Mouse (Mus musculus): Measurements from ENCODE around the gene Gsk3a.
A peak's percentile ranks its signal among the peaks of the same experiment; 100 is the strongest.
"Not testable (repeated sequence)": the region's sequence is repeated elsewhere in the genome, so short reads cannot be mapped to it uniquely, and the experiment has no call there.

The Gsk3a gene

DNA sequence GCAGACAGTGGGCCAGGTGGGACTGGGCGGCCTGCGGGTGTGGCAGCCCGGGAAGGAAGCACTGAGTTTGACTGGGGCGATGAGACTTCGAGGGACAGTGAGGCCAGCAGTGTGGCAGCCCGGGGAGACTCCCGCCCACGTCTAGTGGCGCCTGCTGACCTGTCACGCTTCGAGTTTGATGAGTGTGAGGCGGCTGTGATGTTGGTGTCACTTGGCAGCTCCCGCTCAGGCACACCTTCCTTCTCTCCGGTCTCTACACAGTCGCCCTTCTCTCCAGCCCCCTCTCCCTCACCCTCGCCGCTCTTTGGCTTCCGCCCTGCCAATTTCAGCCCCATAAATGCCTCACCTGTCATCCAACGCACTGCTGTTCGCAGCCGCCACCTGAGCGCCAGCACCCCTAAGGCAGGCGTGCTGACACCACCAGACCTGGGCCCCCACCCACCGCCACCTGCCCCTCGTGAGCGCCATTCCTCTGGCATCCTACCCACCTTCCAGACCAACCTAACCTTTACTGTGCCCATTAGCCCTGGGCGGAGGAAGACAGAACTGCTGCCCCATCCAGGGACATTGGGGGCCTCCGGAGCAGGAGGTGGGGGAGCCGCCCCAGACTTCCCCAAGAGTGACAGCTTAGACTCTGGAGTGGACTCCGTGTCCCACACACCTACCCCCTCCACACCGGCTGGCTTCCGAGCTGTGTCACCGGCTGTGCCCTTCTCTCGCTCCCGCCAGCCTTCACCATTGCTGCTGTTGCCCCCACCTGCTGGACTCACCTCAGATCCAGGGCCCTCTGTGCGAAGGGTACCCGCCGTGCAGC, 35.0 kb upstream of the Gsk3a start:
- peak in 1 of 2 experiments; percentile 23 for DNase-seq

DNA sequence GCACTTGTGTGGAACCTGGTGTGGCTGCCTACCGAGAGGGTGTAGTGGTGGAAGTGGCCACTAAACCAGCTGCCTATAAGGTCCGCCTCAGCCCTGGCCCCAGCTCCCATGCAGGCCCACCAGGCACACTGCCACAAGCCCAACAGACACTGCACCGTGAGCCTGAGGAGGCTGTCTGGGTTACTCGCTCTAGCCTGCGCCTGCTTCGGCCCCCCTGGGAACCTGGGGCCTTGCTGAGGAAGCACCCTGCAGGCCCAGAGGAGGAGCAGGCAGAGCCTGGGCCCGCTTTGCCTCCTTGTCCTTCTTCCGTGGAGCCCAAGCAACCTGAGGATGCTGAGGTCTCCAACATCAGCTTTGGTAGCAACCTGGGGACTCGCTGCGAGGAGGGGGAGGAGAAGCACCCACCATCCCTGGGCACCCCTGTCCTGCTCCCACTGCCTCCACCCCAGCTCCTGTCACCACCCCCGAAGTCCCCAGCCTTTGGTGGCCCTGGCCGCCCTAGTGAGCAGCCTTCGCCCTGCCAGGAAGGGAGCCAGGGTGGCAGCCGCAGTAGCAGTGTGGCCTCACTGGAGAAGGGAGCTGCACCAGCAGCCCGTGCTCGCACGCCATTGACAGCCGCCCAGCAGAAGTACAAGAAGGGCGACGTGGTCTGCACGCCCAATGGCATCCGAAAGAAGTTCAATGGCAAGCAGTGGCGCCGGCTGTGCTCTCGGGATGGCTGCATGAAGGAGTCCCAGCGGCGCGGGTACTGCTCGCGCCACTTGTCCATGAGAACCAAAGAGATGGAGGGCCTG, 34.2 kb upstream of the Gsk3a start:
- peak in 1 of 2 experiments; percentile 20 for DNase-seq

DNA sequence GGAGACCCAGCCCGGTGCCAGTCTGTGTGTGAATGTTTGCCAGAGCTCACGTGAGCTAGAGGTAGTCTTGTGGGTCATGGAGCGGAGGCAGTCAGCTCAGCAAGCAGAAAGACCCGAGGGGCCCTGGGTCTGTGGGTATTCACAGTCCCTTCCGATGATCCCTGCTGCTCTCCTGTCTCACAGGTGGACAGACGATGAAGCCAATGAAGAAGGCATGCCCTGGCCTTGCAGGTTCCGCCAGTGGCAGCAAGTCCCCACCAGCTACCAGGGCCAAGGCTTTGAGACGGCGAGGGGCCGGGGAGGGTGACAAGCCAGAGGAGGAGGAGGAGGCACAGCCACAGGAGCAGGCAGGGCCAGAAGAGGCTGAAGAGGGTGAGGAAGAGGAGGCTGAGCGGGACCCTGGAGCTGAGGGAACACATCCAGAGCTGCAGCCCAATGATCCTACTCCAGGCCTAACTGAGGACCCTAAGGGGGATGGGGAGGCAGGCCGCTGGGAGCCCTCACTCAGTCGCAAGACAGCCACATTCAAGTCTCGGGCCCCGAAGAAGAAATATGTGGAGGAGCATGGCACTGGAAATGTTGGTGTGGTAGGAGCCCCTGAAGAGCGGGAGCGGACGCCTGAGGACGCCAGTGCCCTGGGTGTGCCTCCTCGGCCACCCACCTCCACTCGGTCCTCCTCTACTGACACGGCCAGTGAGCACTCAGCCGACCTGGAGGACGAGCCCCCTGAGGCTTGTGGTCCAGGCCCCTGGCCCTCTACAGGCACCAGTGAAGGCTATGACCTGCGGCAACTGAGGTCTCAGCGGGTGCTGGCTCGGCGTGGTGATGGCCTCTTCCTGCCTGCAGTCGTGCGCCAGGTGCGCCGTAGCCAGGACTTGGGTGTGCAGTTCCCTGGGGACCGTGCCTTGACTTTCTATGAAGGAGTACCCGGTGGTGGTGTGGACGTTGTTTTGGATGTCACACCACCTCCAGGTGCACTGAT, 33.3 kb upstream of the Gsk3a start:
- peak in 1 of 2 experiments; percentile 29 for DNase-seq

DNA sequence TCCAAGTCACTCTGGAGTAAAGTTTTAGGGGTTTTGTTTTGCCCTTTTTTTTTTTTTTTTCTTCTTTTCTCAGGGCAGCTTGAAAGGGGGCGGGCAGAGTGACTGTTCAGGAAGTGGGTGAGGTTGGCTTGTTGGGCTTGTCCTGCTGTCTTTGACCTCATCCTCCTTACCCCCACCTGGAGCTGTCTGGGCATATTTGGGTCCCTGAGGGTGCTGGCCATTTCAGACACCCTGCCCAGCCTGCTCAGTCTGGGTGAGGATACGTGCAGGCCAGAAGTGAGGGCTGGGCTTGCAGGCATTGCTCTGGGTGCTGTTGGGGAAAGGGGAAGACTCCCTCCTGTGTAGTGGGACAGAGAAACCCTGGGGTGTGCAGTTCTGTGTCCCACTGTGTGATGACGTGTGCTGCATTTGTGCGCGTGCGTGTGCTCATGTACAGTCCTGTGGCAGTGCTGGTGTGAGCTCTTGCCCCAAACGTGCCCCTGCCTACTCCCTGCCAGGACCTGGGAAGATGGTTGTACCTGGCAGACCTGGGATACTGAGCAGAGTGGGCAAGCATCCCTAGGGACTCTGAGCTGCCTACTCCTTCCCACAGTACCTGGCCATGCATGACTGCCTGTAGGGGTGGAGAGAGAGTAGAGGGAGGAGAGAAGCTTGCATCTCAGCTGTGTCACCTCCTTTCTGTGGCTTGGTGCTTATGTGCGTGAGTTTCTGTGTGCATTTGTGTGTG, 32.1 kb upstream of the Gsk3a start:
- DNase-seq, result peak; percentile 47 to 51

DNA sequence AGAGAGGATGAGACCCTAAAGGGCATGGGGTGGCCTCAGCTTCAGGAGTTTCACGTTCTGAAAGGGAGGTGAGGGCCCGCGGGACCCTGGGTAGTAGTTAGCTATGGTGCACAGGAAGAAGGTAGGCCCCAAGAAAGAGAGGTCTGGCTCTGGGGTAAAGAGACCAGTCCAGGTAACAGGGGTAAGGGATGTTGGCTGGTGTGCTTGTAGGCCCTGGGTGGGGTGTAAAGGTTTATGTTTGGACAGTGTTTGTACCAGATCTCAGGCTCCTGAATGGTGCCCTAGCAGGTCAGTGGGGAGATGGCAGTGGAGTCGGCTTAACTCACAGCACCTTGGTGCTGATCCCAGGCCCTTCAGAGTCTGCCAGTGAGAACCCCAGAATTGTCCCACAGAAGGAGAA, 31.4 kb upstream of the Gsk3a start:
- peak; percentile 41 to 46 for DNase-seq

DNA sequence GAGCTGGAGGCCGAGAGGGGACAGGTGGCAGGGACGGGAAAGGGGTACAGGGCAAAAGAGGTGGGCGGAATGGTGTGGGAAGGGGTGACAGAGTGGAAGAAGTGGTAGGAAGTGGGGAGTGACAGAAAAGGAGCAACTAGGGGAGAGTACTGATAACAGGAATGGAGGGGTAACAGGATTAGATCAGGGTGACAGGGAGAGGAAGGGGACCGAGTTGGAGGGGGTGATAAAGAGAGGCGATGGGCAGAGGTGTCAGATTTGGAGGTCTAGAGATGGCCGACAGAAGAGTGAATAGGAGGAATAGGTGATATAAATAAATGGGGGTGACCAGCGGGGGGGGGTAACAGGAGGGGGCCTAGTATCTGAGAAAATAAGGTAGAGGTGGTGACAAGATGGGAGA, 30.9 kb upstream of the Gsk3a start:
- no peak for DNase-seq

DNA sequence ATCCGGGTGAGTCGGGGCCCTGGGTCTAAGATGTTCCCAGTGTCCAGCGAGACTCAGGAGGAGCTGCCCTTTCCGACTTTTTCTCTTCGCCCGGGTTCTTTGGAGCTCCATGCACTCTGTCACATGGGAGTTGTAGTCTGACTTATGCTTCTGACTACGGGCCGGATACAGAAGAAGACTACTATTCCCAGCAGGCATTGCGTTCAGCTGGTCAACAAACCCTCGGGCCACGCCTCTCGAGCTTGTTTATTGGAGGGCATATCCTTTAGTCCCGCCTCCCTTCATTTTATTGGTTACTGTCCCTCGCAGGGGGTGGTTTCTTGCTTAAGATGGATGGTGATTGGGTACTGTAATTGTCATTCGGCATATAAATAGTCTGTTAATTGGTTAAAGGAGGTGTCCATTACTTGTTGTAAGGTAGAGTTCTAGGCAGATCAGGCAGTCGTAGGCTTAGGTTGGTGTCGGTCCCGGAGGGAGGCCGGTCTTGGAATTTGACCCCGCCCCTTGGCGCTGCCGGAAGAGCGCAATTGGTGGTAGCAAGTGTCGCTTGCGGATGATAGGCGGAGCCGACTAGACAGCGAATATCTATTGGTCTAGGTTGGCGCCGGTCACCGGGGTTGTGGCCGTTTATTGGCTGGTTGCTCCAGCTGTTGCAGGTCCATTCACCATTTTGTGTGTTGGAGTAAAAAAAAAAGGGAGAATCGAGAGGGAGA, 30.3 kb upstream of the Gsk3a start:
- peak; percentile 97 to 100 for DNase-seq

DNA sequence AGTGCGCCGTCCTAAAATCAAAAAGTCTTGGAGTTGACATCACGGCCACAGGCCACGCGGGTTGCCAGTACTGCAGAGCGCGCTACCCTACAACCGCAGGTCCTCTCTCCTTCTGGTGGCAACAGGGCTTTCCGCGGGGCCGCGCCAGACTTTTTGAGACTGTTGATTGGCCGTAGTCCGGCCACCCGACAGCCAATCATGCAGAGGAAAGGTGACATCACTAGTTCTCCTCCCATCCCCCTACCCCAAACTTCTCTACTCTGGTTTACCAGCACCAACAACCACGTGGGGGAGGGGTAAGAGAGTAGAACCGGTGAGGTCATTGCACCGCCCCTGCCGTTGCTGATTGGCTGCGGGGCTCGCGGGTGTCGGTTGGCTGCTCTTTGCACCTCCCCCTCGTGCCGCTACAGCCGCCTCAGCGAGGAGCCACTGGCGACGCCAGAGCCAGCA, 29.7 kb upstream of the Gsk3a start, which contains the start of gene Cic:
Cic (plus strand) TSS at position 404 of the 450 bp plus-strand sequence.
- DNase-seq, result peak; percentile 97 to 99

DNA sequence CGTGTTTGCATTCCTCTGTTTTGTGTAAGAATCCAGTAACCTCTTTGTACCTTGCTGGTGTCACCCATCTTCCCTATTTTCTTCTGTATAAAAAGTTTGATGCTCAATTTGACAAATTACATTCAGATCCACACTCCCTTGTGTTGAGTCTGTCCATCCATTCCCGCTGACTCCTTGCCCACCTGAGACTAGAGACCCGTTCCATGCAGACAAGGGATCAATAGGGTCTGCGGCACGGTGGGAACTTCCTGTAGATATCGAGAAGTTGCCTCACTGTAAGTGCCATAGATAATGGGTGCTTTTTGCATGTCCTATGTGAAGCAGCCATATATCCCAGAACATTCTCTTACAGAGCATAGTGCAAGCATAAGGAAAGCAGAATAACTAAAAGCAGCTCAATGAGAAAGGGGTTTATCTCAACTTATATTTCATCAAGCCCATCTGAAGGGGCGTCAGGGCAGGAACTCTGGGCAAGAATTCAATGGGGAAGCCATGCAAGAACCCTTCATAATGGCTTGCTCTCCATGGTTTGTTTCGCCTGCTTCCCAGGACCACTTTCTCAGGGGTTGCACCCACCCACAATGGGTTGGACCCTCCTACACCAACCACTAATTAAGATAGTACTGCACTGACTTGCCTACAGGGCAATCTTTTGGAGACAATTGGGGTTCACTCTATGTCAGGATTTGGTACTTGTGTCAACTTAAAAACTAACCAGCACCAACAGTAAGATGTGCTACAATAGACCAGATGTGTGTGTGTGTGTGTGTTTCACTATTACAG, 28.7 kb upstream of the Gsk3a start:
- DNase-seq, result no peak

DNA sequence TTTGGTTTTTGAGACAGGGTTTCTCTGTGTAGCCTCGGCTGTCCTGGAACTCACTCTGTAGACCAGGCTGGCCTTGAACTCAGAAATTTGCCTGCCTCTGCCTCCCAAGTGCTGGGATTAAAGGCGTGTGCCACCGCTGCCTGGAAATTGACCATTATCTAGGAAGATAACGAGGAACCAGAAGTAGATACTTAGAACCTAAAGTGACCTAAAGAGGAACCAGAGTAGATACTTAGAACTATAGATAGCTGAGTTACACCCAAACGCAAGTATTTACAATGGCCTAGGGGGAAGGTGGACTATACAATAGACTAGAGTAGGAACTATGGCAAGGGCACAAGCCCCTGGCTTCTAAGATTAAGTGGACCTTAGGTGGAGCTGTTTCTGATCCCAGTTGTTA, 28.1 kb upstream of the Gsk3a start:
- DNase-seq, result not testable (repeated sequence)

DNA sequence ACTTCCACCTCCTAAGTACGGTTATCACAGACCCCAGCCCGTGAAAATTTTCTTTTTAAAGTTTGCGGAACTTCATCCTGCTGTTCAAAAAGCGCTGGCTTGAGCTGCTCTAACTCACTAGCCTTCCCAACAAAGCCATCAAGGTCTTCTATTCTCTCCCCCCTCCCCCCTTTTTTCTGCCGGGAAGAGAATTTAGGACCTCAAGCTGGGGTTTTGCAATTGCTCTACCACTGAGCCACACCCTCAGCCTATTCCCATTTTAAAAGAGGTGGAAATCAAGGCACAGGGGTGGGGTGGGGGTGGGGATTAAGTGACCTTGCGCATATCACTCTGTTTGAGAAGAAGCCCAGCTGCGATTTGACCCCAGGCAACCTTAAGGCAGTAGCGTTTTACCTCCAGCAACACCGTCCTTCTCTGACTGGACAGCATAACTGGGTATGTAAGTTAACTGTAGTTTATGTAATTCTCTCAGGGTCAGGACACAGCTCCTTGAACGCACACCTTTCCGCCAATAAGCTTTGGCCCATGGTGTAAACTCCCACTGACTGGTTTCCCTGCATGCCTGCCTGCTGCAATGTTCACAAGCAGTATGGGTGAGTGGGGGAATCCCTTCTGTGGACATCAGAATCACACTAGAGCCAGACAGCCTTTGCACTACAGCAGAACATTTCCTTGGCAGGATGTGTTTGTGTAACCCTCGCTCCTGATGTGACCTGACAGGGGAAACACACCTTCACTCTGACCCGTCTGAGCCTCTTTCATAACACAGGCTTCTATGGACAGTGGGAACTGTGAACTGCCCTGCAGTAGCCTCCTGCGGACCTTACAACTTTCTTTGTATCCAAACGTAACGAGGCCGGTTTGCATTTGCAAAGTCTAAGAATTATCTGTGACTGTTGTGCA, 26.6 kb upstream of the Gsk3a start:
- DNase-seq, result no peak

DNA sequence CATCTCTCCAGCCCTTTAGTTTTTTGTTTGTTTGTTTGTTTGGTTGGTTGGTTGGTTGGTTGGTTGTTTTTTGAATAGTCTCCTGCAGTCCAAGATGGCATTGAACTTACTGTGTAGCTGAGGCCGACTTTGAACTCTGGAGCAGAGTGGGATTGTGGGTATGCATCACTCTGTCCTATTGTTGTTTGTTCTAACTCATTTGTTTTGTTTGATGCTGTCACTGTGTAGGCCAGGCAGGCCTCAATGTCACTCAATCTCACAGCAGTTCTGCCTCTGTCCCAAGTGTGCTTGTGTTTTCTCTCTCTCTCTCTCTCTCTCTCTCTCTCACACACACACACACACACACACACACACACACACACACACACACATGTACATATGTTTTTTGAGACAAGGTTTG, 24.2 kb upstream of the Gsk3a start:
- DNase-seq, result no peak

DNA sequence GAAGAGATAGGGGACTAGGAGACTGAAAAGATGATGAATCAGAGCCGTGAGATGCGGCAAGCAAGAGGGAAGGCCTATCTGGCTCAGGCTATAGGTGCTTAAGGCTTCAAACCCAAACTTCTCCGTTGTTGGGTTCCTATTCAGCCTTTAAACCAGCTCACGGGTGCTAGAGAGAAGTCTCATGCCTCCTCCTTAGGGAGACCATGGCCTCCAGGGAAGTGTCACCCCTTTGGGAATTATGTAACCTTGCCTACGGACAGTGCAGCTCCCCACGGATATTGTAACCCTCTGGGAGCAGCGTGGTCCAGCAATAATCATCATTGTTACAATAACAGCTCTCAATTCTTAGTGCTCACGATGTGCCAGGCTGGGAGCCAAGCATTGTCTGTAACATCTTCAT, 14.2 kb upstream of the Gsk3a start:
- no peak for DNase-seq

DNA sequence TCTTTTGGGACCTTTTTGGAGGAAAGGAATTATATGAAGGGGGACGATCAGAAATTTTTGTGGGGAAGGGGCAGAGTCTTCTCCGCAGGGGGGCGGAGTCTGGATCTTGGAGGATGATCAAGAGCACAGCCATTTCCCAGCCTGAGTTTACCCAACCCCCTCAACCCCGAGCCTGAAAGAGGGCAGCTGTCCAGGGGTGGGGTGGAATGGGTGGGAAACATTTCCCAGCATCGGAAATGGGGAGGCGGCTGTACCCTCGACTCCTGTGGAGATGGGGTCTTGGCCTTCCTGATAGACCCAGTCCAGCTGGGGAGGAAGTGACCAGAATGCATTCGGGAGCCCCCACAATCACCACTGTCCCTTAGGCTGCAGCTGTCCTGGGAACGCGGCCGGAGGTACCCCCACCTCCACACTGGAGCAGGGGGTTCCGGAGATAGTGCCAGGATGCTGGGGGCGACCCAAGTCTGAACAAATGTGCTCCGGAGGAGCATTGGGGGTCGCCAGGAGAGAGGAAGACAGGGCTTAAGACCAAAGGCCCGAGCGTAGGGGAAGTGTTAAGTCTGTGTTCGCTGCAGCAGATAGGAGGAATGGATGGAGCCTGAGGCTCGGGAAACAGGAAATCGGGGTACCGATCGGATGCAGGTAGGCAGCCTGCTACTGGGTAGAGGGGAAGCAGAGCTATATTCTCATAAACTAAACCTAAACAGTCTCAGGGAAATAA, 13.6 kb upstream of the Gsk3a start:
- DNase-seq, result peak; percentile 22 to 65

DNA sequence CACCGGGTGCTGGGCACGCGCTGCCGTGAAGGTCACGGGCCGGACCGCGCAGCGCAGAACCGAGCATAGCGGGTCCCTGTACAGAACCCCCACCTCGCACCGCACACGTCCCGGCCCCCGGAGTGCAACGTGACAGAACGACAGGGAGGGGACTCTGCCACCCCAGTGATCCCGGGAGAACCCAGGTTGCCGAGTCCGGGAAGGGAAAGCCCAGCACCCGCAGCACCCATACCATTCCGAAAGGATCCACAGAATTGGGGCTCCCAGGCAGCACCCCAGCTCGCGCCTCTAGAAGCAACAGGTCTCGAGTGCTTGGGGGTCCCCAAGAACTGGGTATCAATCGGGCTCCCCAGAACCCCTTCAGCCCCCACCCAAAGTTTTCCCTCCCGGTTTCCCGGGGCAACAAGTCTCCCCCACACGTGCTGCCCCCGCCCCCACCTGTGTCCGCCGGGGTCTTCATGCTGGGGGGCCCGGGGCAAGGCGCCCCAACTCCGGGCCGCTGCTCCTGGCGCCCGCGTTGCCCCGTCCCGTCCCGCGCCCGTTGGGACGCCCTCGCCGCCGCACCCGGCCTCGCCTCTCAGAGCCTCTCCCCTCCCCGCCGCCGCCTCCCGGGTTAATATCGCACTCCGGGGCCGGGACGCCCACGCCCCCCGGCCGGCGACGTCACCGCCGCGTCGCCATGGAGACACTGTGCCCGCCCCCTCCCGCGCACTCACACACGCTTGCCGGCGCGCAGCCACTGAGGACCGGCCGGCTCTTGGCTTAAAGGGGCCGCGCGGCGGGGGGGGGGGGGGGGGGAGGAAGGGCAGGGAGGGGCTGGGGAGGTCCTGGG, 12.7 kb upstream of the Gsk3a start, which contains the start of gene Erf:
Erf (minus strand) TSS at position 621 of the 832 bp plus-strand sequence.
- DNase-seq, result peak; percentile 94 to 95

DNA sequence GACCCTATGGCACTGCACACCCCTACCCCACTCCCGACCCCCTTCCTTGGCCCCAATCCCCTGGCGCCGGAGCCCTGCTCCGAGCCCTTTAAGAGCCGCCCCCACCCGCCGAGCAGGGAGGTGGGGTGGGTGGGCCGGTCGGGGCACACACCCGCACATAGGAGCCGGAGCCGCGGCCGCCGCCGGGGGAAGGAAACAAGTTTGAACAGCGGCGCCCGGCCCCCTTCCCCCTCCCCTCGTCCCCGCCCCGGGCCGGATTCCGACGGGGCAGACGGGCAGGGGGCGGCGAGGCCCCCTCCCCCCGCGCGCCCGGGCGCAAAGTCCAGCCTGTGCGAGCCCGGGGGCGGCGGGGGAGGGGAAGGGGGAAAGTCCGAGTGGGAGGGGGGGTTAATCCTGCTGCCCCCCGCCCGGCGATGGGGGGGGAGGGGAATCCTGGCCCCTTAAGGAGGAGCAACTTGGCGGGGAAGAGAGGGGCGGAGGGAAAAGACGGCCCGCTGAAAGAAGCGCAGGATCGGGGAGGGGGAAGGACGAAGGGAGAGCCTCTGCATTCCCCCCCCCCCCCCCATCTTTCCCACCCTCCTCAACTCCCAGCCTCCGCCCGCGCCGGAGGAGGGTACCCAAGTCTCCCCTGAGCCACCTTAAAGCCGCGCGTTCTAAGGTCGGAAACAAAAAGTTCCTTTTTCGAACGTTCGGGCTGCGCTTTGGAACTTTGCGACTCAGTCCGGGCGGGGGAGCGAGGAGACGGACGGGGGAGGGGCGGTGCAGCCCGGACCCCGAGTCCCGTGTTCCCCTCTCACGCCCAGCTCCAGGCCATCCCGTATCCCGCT, 11.9 kb upstream of the Gsk3a start:
- peak; percentile 80 to 86 for DNase-seq

Data from thymus, postnatal 36 days (tissue).